Mouse (Mus musculus) embryonic facial prominence, embryonic 15.5 days (tissue): ENCODE results near the gene Adprhl2. TPM values are rescaled to one million over a fixed set of nuclear protein-coding genes. Genes with fewer than 3 reads are reported as not detected.

Experiments used
- ATAC-seq: fragments of 200-750 bp; cut with Nextera tagmentation; 2 replicates; pipeline ENCODE4 v1.8.0; 2017; ENCODE audit warnings: low read depth, moderate TSS enrichment; ENCODE audit not compliant: insufficient number of reproducible peaks, low FRiP score, low TSS enrichment
- H3K27ac ChIP-seq: fragments of 300-500 bp; sonication (generic); replicated peaks from 2 replicates; pipeline ENCODE4 v1.5.1; 2015; ENCODE audit warnings: mild to moderate bottlenecking, inconsistent platforms
- H3K27me3 ChIP-seq: fragments of 300-500 bp; sonication (generic); 2 replicates; pipeline ENCODE4 v1.6.1; 2015; ENCODE audit warnings: inconsistent platforms
- H3K36me3 ChIP-seq: fragments of 300-500 bp; sonication (generic); 2 replicates; pipeline ENCODE4 v1.6.1; 2015; ENCODE audit warnings: mild to moderate bottlenecking, inconsistent platforms
- H3K4me1 ChIP-seq: fragments of 300-500 bp; sonication (generic); 2 replicates; pipeline ENCODE4 v1.6.1; 2015; ENCODE audit warnings: inconsistent platforms
- H3K4me2 ChIP-seq: fragments of 300-500 bp; sonication (generic); replicated peaks from 2 replicates; pipeline ENCODE4 v1.6.1; 2015; ENCODE audit warnings: mild to moderate bottlenecking, inconsistent platforms
- H3K4me3 ChIP-seq: fragments of 300-500 bp; sonication (generic); replicated peaks from 2 replicates; pipeline ENCODE4 v1.5.1; 2015; ENCODE audit warnings: mild to moderate bottlenecking, inconsistent platforms
- H3K9ac ChIP-seq: fragments of 300-500 bp; sonication (generic); 2 replicates; pipeline ENCODE4 v1.6.1; 2015; ENCODE audit warnings: inconsistent platforms
- H3K9me3 ChIP-seq: fragments of 300-500 bp; sonication (generic); replicated peaks from 2 replicates; pipeline ENCODE4 v1.6.1; 2016; ENCODE audit warnings: inconsistent platforms
- WGBS: fragments of 180-500 bp; shearing (Covaris S2); methylation state at CpG from one replicate; pipeline ENCODE4 v1.1.7; 2015; 5-methylcytosine and 5-hydroxymethylcytosine counted together
- polyA plus RNA-seq: library from polyadenylated mRNA; unstranded; fragments of >200 nt; fragmentation: Nextera tagmentation; extraction: Ambion mirVana; gene quantifications from 2 replicates; pipeline ENCODE4 v1.2.1, GENCODE M21; 2015

Adprhl2 gene
- polyA plus RNA-seq, 1 experiment from 2014 or later = 89.3 TPM

GRCm38 (mm10) chr4:126306058-126306457 is 15.4 kb downstream of the Adprhl2 start:
- no peaks in the 10 kb centered on the region for H3K9me3 ChIP-seq
- H3K9ac ChIP-seq = no peak overlapping the region
- H3K27me3 ChIP-seq = peaks cover 10% of the 10 kb centered on the region
- H3K27ac ChIP-seq = no peak overlapping the region
- no peak overlapping the region for H3K4me2 ChIP-seq
- H3K4me1 ChIP-seq = peaks cover 19% of the 10 kb centered on the region
- ATAC-seq = no peak
- 90% methylated on average over 6 of the region's 6 CpGs for WGBS
- H3K36me3 ChIP-seq = no peaks in the 10 kb centered on the region
- H3K4me3 ChIP-seq = no peak overlapping the region

DNA sequence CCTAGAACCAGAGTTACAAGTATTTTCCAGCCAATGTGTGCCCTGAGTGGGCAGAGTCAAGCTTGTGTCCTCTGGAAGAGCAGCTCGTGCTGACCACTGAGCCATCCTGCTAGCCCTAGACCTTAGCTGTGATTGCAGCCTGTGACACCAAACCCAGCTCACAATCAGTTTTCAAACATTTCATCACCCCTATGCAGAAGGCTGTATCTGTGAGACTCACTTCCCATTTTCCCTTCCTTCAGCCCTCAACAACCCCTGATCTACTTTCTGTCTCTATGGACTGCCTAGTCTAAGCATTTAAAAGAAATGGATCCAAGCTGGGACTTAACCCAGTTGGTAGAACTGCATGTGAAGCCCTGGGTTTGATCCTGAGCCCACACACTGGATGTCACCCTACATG is 16.1 kb downstream of the Adprhl2 start:
- H3K27me3 ChIP-seq = peaks cover 17% of the 10 kb centered on the region
- no peak for ATAC-seq
- 79% methylated on average over 1 of the region's 1 CpGs for WGBS
- H3K9me3 ChIP-seq = no peaks in the 10 kb centered on the region
- H3K4me3 ChIP-seq = no peak overlapping the region
- H3K27ac ChIP-seq = no peak overlapping the region
- no peaks in the 10 kb centered on the region for H3K36me3 ChIP-seq
- H3K4me2 ChIP-seq = no peak overlapping the region
- H3K4me1 ChIP-seq = peaks cover 25% of the 10 kb centered on the region
- no peak overlapping the region for H3K9ac ChIP-seq

- WGBS = 65% methylated on average over 4 of the region's 4 CpGs
- H3K27me3 ChIP-seq = peaks cover 25% of the 10 kb centered on the region
- H3K4me2 ChIP-seq = no peak overlapping the region
- ATAC-seq = no peak
- no peak overlapping the region for H3K9ac ChIP-seq
- no peaks in the 10 kb centered on the region for H3K36me3 ChIP-seq
- H3K4me1 ChIP-seq = peaks cover 26% of the 10 kb centered on the region
- H3K4me3 ChIP-seq = no peak overlapping the region
- H3K9me3 ChIP-seq = no peaks in the 10 kb centered on the region
- no peak overlapping the region for H3K27ac ChIP-seq
Observed at GRCm38 (mm10) chr4:126303877-126304276, 17.6 kb downstream of the Adprhl2 start.

- ATAC-seq = no peak; the same call in 1 of the 2 replicates
- H3K27me3 ChIP-seq = peaks cover 25% of the 10 kb centered on the region
Observed at GRCm38 (mm10) chr4:126301584-126302309, 19.8 kb downstream of the Adprhl2 start.

DNA sequence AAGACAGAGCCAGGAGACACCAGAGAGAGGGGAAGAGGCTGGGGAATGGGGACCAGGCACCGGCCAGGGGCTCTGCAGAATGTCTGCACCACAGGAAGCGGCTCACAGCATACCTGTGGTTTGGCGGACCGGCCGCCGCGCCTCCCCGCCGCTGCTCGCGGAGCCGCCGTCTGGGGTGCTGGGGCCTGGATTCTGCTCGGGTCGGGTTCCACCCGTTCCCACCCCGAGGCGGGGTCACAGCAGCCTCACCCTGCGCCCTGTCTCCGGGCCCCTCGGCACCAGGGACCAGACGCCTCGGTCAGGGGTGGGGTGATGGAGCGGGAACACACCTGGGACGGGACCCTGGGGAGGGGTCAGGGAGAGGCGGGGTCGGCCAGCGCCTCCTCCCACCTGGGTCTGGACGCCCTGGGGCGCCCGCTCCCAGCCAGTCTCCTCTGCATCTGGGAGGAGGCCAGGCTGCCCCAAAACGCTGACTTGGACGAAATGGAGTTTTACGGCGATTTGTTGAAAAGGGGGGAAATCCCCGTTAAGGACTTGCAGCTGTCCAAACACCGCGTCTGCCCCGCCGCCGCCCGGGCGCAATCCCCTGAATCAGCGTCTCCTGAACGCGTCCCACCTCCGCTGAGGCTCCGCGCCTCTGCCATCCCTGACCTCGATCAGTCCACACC is 20.5 kb downstream of the Adprhl2 start:
- peak overlapping the region; percentile 65 for H3K27ac ChIP-seq
- WGBS = 2% methylated on average over 50 of the region's 50 CpGs
- peaks cover 43% of the 10 kb centered on the region for H3K4me1 ChIP-seq
- no peaks in the 10 kb centered on the region; the same call in 1 of the 2 replicates for H3K36me3 ChIP-seq
- H3K27me3 ChIP-seq = peaks cover 25% of the 10 kb centered on the region
- H3K4me3 ChIP-seq = peak overlapping the region; percentile 38
- peak overlapping the region; percentile 18; the same call in 1 of the 2 replicates for H3K9ac ChIP-seq
- H3K9me3 ChIP-seq = no peaks in the 10 kb centered on the region
- ATAC-seq = peak; percentile 78
- H3K4me2 ChIP-seq = peak overlapping the region; percentile 70

More at GRCm38 (mm10) chr4:126301584-126302309, 19.8 kb downstream of the Adprhl2 start:
- Histone ChIP-seq H3K27ac (peak overlapping the region; percentile 65), H3K4me2 (peak overlapping the region; percentile 70), H3K36me3 (no peaks in the 10 kb centered on the region; the same call in 1 of the 2 replicates), H3K4me1 (peaks cover 36% of the 10 kb centered on the region), H3K9me3 (no peaks in the 10 kb centered on the region), H3K9ac (no peak overlapping the region), H3K4me3 (peak overlapping the region; percentile 38)
- WGBS = 15% methylated on average over 27 of the region's 27 CpGs

GRCm38 (mm10) chr4:126296617-126297101 is 24.8 kb downstream of the Adprhl2 start:
- Histone ChIP-seq H3K36me3 (no peaks in the 10 kb centered on the region; the same call in 1 of the 2 replicates), H3K27ac (peak overlapping the region; percentile 67), H3K9ac (peak overlapping the region; percentile 1; the same call in 1 of the 2 replicates), H3K27me3 (peaks cover 18% of the 10 kb centered on the region), H3K9me3 (no peaks in the 10 kb centered on the region), H3K4me1 (peaks cover 38% of the 10 kb centered on the region), H3K4me3 (peak overlapping the region; percentile 35), H3K4me2 (peak overlapping the region; percentile 70)
- peak; percentile 18; the same call in 1 of the 2 replicates for ATAC-seq
- under 1% methylated on average over 34 of the region's 34 CpGs for WGBS

GRCm38 (mm10) chr4:126295937-126296336 is 25.6 kb downstream of the Adprhl2 start:
- 44% methylated on average over 4 of the region's 4 CpGs for WGBS
- Histone ChIP-seq H3K4me1 (peaks cover 38% of the 10 kb centered on the region), H3K9ac (no peak overlapping the region), H3K4me2 (no peak overlapping the region), H3K4me3 (no peak overlapping the region), H3K27me3 (peaks cover 13% of the 10 kb centered on the region), H3K9me3 (no peaks in the 10 kb centered on the region), H3K36me3 (no peaks in the 10 kb centered on the region; the same call in 1 of the 2 replicates), H3K27ac (peak overlapping the region; percentile 67; the same call in 1 of the 2 replicates)
- ATAC-seq = no peak

DNA sequence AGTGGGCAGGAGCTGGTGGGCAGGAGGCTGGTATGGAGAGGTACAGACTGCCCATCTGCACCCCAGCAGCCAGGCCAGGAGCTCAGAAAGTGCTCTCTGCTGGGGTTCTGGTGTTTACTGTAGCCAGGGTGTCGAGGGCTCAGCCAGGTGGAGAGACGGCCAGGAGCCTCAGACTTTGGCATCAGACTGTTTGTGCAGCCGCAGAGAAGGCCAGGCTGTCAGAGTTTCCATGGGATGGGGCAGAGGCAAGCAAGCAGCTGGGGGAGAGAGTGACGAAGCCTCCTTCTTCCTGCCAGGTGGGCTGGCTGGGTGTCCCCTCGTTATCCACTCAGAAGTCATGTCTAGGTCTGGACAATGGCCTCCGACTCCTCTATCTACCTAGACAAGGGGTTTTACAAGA is 26.4 kb downstream of the Adprhl2 start:
- H3K36me3 ChIP-seq = no peaks in the 10 kb centered on the region; the same call in 1 of the 2 replicates
- no peak for ATAC-seq
- no peak overlapping the region for H3K4me2 ChIP-seq
- no peak overlapping the region for H3K27ac ChIP-seq
- peaks cover 6% of the 10 kb centered on the region for H3K27me3 ChIP-seq
- WGBS = 71% methylated on average over 6 of the region's 6 CpGs
- H3K4me3 ChIP-seq = no peak overlapping the region
- no peak overlapping the region for H3K9ac ChIP-seq
- H3K4me1 ChIP-seq = peaks cover 38% of the 10 kb centered on the region
- H3K9me3 ChIP-seq = no peaks in the 10 kb centered on the region

- ATAC-seq = 0 out of 2 replicates have a peak, but pooled peaks have one; percentile 8
- Histone ChIP-seq H3K9ac (no peak overlapping the region), H3K27ac (no peak overlapping the region; the same call in 1 of the 2 replicates), H3K27me3 (peaks cover 12% of the 10 kb centered on the region), H3K9me3 (no peaks in the 10 kb centered on the region), H3K4me3 (no peak overlapping the region), H3K36me3 (no peaks in the 10 kb centered on the region), H3K4me1 (peaks cover 35% of the 10 kb centered on the region), H3K4me2 (peak overlapping the region; percentile 10)
- 9% methylated on average over 13 of the region's 13 CpGs for WGBS
Observed at GRCm38 (mm10) chr4:126291196-126291595, 30.3 kb downstream of the Adprhl2 start.

DNA sequence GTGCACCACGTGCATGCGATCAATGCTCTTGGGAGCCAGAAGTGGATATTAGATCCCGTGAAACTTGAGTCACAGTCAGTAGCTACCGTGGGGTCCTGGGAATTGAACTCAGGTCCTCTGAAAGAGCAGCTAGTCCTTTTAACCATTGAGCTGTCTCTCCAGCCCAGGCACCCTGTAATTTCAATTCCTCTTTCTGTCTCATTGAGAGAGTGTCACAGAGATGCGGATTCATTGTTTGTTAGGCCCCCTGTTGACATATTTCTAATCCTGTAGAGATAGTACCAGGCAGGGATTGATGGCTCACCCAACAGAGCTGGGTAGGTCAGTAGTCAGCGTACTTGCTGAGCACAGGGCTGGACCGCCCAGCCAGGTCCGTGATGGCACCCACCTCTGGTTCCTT is 31.2 kb downstream of the Adprhl2 start:
- Histone ChIP-seq H3K9me3 (no peaks in the 10 kb centered on the region), H3K36me3 (no peaks in the 10 kb centered on the region), H3K27ac (no peak overlapping the region), H3K4me2 (no peak overlapping the region), H3K4me1 (peaks cover 35% of the 10 kb centered on the region), H3K27me3 (peaks cover 16% of the 10 kb centered on the region), H3K9ac (no peak overlapping the region), H3K4me3 (no peak overlapping the region)
- WGBS = 75% methylated on average over 8 of the region's 8 CpGs
- no peak for ATAC-seq

- peak overlapping the region; percentile 59 for H3K4me3 ChIP-seq
- peak overlapping the region; percentile 84 for H3K27ac ChIP-seq
- peak; percentile 55 for ATAC-seq
- no peaks in the 10 kb centered on the region for H3K9me3 ChIP-seq
- H3K9ac ChIP-seq = no peak overlapping the region
- H3K4me1 ChIP-seq = peaks cover 35% of the 10 kb centered on the region
- H3K27me3 ChIP-seq = peaks cover 16% of the 10 kb centered on the region
- peak overlapping the region; percentile 82 for H3K4me2 ChIP-seq
- no peaks in the 10 kb centered on the region for H3K36me3 ChIP-seq
- WGBS = 23% methylated on average over 17 of the region's 17 CpGs
Observed at GRCm38 (mm10) chr4:126288085-126288666, 33.3 kb downstream of the Adprhl2 start.
